Mouse (Mus musculus) C2C12 (cell line): ENCODE data around the gene Paqr7. TPM values are rescaled to one million over a fixed set of nuclear protein-coding genes. Genes with fewer than 3 reads are reported as not detected.

Experiments used
- H3K27me3 ChIP-seq: one replicate; pipeline ENCODE4 v1.6.1; 2011; ENCODE audit not compliant: control insufficient read depth, insufficient read depth, insufficient read length
- H3K36me3 ChIP-seq: one replicate; pipeline ENCODE4 v1.6.1; 2011; ENCODE audit not compliant: control insufficient read depth, insufficient read depth
- H3K4me3 ChIP-seq: one replicate; pipeline ENCODE4 v1.5.1; 2011; ENCODE audit warnings: mild to moderate bottlenecking, control low read depth; ENCODE audit not compliant: poor library complexity, insufficient read depth, severe bottlenecking
- H3K79me2 ChIP-seq: one replicate; pipeline ENCODE4 v1.6.1; 2011; ENCODE audit not compliant: control insufficient read depth, insufficient read depth
- H3K79me3 ChIP-seq: one replicate; pipeline ENCODE4 v1.6.1; 2011; ENCODE audit warnings: low read depth, control low read depth
- H3ac ChIP-seq: one replicate; pipeline ENCODE3; 2011; ENCODE audit warnings: low read depth; ENCODE audit not compliant: control insufficient read depth, insufficient read length
- CEBPB ChIP-seq: IDR thresholded peaks from one replicate; pipeline ENCODE4 v1.6.1; 2011; ENCODE audit warnings: low read depth, mild to moderate bottlenecking, control low read depth, moderate library complexity
- CTCF ChIP-seq: IDR thresholded peaks from one replicate; pipeline ENCODE4 v1.5.1; 2011; ENCODE audit not compliant: control insufficient read depth, insufficient read depth, insufficient read length
- FOSL1 ChIP-seq: IDR thresholded peaks from one replicate; pipeline ENCODE4 v1.8.0; 2011; ENCODE audit warnings: mild to moderate bottlenecking, low read length; ENCODE audit not compliant: poor library complexity, insufficient read depth, severe bottlenecking
- MAX ChIP-seq: IDR thresholded peaks from one replicate; pipeline ENCODE4 v1.6.1; 2011; ENCODE audit warnings: mild to moderate bottlenecking, control low read depth
- MYOD1 ChIP-seq: IDR thresholded peaks from one replicate; pipeline ENCODE4 v1.6.1; 2011; ENCODE audit warnings: low read depth; ENCODE audit not compliant: control insufficient read depth, insufficient read length
- MYOG ChIP-seq: IDR thresholded peaks from one replicate; pipeline ENCODE4 v1.6.1; 2011; ENCODE audit not compliant: control insufficient read depth, insufficient read length; ENCODE audit errors: extremely low read depth
- USF1 ChIP-seq: IDR thresholded peaks from one replicate; pipeline ENCODE4 v1.6.1; 2011; ENCODE audit warnings: low read depth, mild to moderate bottlenecking, control low read depth, moderate library complexity
- polyA plus RNA-seq: library from polyadenylated mRNA; unstranded; fragments of >200 nt; fragmentation: generic; extraction: Trizol; gene quantifications from one replicate; pipeline ENCODE4 v1.2.1, GENCODE M21; 2012; ENCODE audit warnings: missing spikeins

The Paqr7 gene
- polyA plus RNA-seq, 1 experiment, result 5.1 TPM

DNA sequence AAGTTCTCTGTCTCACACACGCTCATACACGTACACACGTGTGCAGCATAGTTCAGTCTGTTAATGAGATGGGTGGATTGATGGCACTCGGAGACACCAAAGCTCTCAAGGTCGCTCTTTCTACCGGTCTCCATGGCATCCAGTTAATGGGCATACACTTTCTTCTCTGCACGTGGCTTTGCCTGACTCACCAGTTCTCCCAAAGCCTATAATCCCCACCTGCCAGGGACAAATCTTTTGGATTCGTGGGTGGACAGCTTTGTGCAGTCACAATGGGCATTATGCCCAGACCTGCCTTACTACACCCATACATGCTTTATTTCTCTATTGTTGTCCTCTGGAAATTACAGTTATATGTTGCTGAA is 39.3 kb downstream of the Paqr7 start:
- Histone ChIP-seq H3K4me3 (peak overlapping the region; percentile 75), H3K36me3 (peaks cover 22% of the 10 kb centered on the region), H3K79me2 (peaks cover 31% of the 10 kb centered on the region), H3K27me3 (no peaks in the 10 kb centered on the region), H3ac (peak overlapping the region; percentile 60), H3K79me3 (peaks cover 6% of the 10 kb centered on the region)
- TF ChIP-seq USF1, result peak; percentile 71
- TF ChIP-seq MYOD1, result peak; percentile 85
- TF ChIP-seq CTCF, result no peak
- peak; percentile 88 for TF ChIP-seq MAX

DNA sequence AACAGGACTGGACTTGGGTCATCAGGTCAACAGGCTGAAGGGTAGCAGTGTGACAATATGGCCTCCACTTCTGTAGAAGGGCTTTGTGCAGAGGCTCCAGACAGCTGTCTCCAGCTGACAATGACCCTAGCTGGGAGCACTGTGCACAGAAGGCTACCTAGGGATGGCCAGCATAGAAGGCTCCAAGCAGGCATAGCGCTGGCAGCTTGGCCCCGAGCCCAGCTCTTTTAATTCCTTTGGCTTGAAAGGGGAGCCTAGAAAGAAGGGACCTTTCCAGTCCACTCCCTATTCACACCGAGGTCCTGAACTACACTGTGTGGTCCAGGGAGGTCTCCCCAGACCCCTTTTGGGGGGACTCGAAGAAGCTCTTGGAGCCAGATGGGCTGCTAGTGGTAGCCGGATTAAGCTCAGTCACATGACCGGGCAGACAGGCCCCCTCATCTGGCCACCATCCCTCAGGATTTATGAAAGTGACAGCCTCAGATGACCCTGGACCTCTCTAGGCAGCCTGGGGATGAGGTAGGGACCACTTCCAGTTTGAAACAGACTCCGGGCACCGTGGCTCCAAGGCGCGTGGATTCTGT is 42.6 kb downstream of the Paqr7 start:
- peaks cover 38% of the 10 kb centered on the region for H3K36me3 ChIP-seq
- peaks cover 8% of the 10 kb centered on the region for H3K79me2 ChIP-seq
- TF ChIP-seq FOSL1 (no peak), MAX (no peak), CEBPB (no peak), MYOD1 (no peak), MYOG (no peak), CTCF (no peak), USF1 (no peak)
- H3ac ChIP-seq, result no peak overlapping the region
- H3K79me3 ChIP-seq, result no peaks in the 10 kb centered on the region
- H3K27me3 ChIP-seq, result no peaks in the 10 kb centered on the region
- H3K4me3 ChIP-seq, result no peak overlapping the region

DNA sequence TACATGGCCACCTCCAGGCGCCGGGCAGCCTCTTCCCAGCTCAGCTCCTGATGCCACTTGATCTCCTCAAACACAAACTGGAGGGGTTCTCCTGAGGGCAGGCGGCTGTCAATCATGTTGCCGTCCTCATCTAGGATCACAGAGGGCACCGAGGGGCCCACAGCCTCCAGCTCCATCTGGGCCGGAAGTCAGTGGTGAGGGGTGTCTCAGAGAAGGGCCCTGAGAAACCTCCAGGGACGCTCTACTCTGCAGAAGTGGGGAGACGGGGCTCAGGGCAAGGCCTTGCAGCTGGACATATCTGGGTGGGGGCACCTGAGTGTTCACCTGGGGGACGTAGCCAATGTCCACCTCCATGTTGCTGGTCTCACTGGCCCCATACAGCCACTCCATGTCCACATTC is 46.2 kb downstream of the Paqr7 start:
- H3K79me3 ChIP-seq, result no peaks in the 10 kb centered on the region
- no peaks in the 10 kb centered on the region for H3K79me2 ChIP-seq
- TF ChIP-seq MAX, result no peak
- no peak for TF ChIP-seq FOSL1
- TF ChIP-seq CEBPB, result no peak
- no peak for TF ChIP-seq MYOG
- no peak for TF ChIP-seq USF1
- no peak for TF ChIP-seq CTCF
- no peak for TF ChIP-seq MYOD1
- no peaks in the 10 kb centered on the region for H3K27me3 ChIP-seq
- no peak overlapping the region for H3ac ChIP-seq
- peaks cover 64% of the 10 kb centered on the region for H3K36me3 ChIP-seq
- H3K4me3 ChIP-seq, result no peak overlapping the region

DNA sequence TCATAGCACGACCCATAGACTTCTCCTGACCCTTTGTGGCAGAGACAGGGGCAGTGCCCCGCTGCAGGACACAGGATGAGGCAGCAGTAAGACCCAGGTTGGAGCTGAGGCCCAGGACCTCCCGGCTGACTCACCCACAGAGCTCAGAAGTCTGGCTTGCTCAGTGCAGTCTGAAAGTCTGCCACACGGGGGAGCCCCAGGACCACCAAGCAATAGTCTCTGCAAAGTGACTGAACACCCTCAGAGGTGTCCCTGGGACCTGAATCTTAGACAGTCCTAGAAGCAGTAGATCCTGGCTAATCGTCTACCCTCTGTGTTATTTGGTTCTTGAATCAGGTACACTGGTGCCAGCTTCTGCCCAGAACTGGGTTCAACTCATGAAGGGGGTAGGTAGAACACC is 46.8 kb downstream of the Paqr7 start:
- Histone ChIP-seq H3K36me3 (peaks cover 69% of the 10 kb centered on the region), H3K27me3 (no peaks in the 10 kb centered on the region), H3K79me2 (no peaks in the 10 kb centered on the region), H3K79me3 (no peaks in the 10 kb centered on the region), H3K4me3 (no peak overlapping the region), H3ac (no peak overlapping the region)
- TF ChIP-seq CTCF (peak; percentile 89), CEBPB (no peak)

DNA sequence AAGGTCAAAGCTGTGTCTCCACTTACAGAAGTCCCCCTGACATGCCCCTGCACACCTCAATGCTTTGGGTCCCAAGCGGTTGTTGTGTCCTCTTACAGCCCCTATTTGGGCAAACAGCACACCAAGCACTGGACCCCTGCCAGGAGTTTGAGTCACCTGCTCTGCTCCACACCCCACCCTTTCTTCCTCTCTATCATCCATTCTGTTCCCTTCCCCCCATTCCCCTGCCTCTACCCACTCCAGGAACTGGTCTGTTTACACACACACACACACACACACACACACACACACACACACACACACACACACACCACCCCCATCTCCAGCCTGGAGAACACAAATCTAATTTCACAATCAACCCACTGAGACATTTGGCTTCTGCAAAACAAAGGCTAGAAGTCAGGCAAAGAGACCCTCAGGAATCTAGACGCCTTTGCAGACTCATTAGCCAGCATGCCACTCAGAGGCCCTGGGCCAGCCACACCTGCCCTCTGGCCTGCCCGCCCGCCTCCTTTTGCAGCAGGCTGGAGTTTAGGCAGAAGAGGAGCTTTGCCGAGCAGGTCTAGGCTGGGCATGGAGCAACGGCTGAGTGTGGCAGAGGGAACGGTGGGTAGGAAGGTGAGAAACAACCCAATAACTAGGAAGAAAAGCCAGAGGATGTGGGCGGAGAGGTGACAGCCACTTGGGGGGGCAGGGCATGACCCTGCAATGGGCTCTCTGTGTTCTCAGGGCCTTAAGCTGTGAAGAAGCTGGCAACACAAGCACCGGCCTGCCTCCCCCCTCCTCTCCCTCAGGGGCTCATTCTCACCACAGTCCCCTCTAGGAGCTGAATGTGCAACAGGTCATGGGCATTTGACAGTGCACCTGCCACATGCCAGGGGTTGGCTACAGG is 50.6 kb downstream of the Paqr7 start:
- H3ac ChIP-seq, result no peak overlapping the region
- no peak overlapping the region for H3K4me3 ChIP-seq
- peaks cover 21% of the 10 kb centered on the region for H3K79me2 ChIP-seq
- no peaks in the 10 kb centered on the region for H3K27me3 ChIP-seq
- peaks cover 10% of the 10 kb centered on the region for H3K79me3 ChIP-seq
- H3K36me3 ChIP-seq, result peaks cover 53% of the 10 kb centered on the region
- no peak for TF ChIP-seq FOSL1
- TF ChIP-seq MYOD1, result no peak
- TF ChIP-seq CTCF, result no peak
- TF ChIP-seq CEBPB, result no peak
- TF ChIP-seq USF1, result no peak
- no peak for TF ChIP-seq MAX

DNA sequence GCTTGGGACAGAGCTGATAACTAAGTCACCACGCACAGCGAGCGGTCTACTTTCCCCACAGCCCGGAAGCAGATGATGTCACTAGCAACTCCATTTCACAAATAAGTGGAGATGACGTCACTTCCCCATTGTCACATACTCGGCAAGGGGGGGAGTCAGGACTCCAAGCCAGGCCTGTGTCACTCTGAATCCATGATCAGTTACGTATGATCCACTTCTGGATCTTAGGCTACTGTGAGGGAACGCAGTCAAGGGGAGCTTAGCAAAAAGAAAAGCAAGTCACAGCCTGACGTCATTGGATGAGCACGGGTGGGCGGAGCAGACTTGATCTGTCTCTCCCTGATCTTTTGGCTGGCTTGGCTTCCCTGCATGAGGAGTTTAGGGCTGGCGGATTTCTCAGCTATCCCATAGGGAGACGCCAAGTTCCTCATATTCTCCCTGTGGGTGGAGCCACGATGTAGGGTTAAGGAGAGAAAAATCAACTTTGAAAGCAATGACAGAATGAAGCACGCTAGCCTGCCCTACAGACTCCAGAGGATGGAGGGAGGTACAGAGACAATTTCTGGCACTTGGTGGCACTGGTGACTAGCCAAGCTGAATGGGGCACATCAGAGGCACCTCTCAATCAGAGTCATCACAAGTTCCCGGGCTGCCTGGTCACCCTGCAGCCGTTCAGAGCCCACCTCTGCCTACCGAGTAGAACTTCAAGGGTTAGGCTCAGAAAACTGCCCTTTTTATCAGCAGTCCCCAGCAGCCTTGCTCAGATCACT is 51.9 kb downstream of the Paqr7 start:
- peaks cover 50% of the 10 kb centered on the region for H3K36me3 ChIP-seq

More for the DNA sequence above, 51.9 kb downstream of the Paqr7 start:
- no peaks in the 10 kb centered on the region for H3K27me3 ChIP-seq
- TF ChIP-seq FOSL1 (no peak), MAX (no peak)
- no peak overlapping the region for H3ac ChIP-seq
- H3K79me3 ChIP-seq, result peaks cover 10% of the 10 kb centered on the region
- no peak overlapping the region for H3K4me3 ChIP-seq
- H3K79me2 ChIP-seq, result peaks cover 21% of the 10 kb centered on the region
